Mouse (Mus musculus) ES-Bruce4 (cell line): ENCODE data around the gene Zdhhc21.

ENCODE experiments used
- CTCF ChIP-seq: IDR thresholded peaks from one replicate; pipeline ENCODE4 v1.8.1; 2011; ENCODE audit warnings: low read depth, low read length
- POLR2A ChIP-seq: IDR thresholded peaks from one replicate; pipeline ENCODE4 v1.8.1; 2011; ENCODE audit warnings: low read length; ENCODE audit not compliant: insufficient read depth

DNA sequence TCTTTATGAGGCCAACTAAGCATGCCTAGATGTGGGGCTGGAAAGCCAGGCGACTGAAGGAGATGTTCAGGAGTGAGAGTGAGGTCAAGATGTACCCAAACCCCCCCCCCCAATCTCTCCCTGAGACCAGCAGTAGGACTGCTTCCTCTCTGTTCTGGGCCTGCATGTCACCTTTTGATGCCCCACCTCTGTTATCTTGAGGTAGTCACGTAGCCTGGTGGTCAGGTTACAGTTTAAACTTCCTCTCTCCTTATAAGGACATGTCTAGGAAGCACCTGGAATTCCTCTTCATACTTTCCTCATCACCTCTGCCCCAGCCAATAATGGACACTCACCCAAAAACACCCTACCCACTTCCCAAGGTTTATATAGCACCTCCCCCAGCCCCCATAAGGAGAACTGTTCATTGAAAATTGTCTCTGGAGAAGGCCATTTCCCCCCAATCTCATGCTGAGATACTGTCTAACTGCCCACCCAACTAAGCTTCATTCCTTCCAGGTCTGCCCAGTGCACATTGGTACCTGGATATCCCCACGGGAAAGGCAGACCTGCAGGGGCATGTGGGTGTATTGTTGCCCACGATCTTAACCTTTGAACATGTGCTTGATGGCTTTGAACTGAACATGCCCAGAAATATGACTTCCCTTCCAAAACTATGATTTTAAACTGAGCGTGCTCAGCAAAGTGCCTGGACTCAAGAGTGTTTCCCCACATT, 8.1 kb upstream of the Zdhhc21 start:
- TF ChIP-seq CTCF: no peak
- no peak for TF ChIP-seq POLR2A
